Mouse (Mus musculus) frontal cortex, adult (tissue): Measurements from ENCODE around the gene B3gnt3.

Source experiments
- ATAC-seq: cut with Nextera tagmentation; 2 replicates; pipeline ENCODE4 v1.9.2; 2017; ENCODE audit warnings: mild to moderate bottlenecking, moderate library complexity, mixed read lengths; ENCODE audit not compliant: low TSS enrichment

Gene B3gnt3

GRCm38 (mm10) chr8:71678216-71678615 lies 23.4 kb downstream of the B3gnt3 start:
- ATAC-seq: no peak

- no peak for ATAC-seq
These were observed 24.0 kb downstream of the B3gnt3 start for GRCm38 (mm10) chr8:71677555-71677954.

- ATAC-seq: no peak
These were observed 24.8 kb downstream of the B3gnt3 start for GRCm38 (mm10) chr8:71676803-71677202.

- peak; percentile 36 for ATAC-seq
These were observed 25.4 kb downstream of the B3gnt3 start, which contains the start of gene Jak3 for GRCm38 (mm10) chr8:71676020-71676741. Gene Jak3, plus strand, starts transcription at chr8:71676296.

- ATAC-seq: no peak; the same call in 1 of the 2 replicates
These were observed 26.1 kb downstream of the B3gnt3 start for GRCm38 (mm10) chr8:71675456-71676019.

GRCm38 (mm10) chr8:71674071-71674470 lies 27.5 kb downstream of the B3gnt3 start:
- ATAC-seq: no peak

- no peak for ATAC-seq
These were observed 29.3 kb downstream of the B3gnt3 start for GRCm38 (mm10) chr8:71672168-71672735.

- peak; percentile 29 for ATAC-seq
These were observed 30.0 kb downstream of the B3gnt3 start, which contains the start of gene Unc13a for GRCm38 (mm10) chr8:71671549-71671965. Gene Unc13a, minus strand, starts transcription at chr8:71671757.

GRCm38 (mm10) chr8:71670621-71671548 lies 30.7 kb downstream of the B3gnt3 start:
- ATAC-seq: peak; percentile 22

GRCm38 (mm10) chr8:71670198-71670597 lies 31.4 kb downstream of the B3gnt3 start:
- peak; percentile 3; the same call in 1 of the 2 replicates for ATAC-seq

- ATAC-seq: no peak
These were observed 33.2 kb downstream of the B3gnt3 start for GRCm38 (mm10) chr8:71668220-71668975.

GRCm38 (mm10) chr8:71667256-71667655 lies 34.3 kb downstream of the B3gnt3 start:
- no peak for ATAC-seq

- ATAC-seq: no peak
These were observed 34.7 kb downstream of the B3gnt3 start for GRCm38 (mm10) chr8:71666855-71667254.

- ATAC-seq: no peak
These were observed 36.1 kb downstream of the B3gnt3 start for GRCm38 (mm10) chr8:71665331-71666130.

- peak; percentile 82 for ATAC-seq
These were observed 41.1 kb downstream of the B3gnt3 start for GRCm38 (mm10) chr8:71660325-71661120.

GRCm38 (mm10) chr8:71659751-71660150 lies 41.8 kb downstream of the B3gnt3 start:
- no peak for ATAC-seq

- ATAC-seq: no peak
These were observed 43.0 kb downstream of the B3gnt3 start for GRCm38 (mm10) chr8:71658515-71659049.

GRCm38 (mm10) chr8:71657816-71658215 lies 43.8 kb downstream of the B3gnt3 start:
- no peak for ATAC-seq

GRCm38 (mm10) chr8:71654600-71654999 lies 47.0 kb downstream of the B3gnt3 start:
- ATAC-seq: no peak
